Mouse (Mus musculus) liver, adult 2 months (tissue): Measurements from ENCODE around the gene Magi2.

Source experiments
- CTCF ChIP-seq: fragments of 200-500 bp; IDR thresholded peaks from 2 replicates; pipeline ENCODE4 v1.5.1; 2011; ENCODE audit warnings: low read depth, low read length, control low read depth
- POLR2A ChIP-seq: fragments of 200-500 bp; IDR thresholded peaks from 2 replicates; pipeline ENCODE4 v1.6.1; 2011; ENCODE audit warnings: low read length, control low read depth; ENCODE audit not compliant: insufficient read depth; ENCODE audit errors: extremely low read depth

GRCm38 (mm10) chr5:20358437-20358836 is 1131.6 kb downstream of the Magi2 start:
- TF ChIP-seq CTCF (no peak), POLR2A (no peak)
